Mouse (Mus musculus): ENCODE measurements around the gene Amigo3. TPM values are rescaled to one million over a fixed set of nuclear protein-coding genes. Genes with fewer than 3 reads are reported as not detected.

Gene Amigo3
- polyA plus RNA-seq, 2 experiments from 2014 or later, result 1.3 to 3.3 TPM

DNA sequence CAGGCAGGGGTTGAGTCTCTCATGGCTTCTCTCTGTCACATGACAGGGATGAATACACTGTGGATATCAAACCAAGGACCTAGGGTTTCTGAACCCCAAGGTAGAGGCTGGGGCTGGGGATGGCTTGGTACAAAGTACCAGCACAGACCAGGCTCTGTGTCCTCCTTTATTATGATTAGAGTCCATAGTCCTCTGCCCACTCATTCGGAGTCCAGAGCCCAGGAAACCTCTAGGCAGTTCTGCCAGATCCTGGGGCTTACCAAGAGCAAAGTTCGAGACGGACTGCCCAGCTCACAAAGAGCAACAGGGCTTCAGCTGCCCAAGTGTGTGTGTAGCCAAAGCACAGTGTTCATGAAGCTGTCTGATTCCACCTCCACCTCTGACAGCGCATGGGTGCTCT lies 32.3 kb downstream of the Amigo3 start:
- ATAC-seq, result no peak

DNA sequence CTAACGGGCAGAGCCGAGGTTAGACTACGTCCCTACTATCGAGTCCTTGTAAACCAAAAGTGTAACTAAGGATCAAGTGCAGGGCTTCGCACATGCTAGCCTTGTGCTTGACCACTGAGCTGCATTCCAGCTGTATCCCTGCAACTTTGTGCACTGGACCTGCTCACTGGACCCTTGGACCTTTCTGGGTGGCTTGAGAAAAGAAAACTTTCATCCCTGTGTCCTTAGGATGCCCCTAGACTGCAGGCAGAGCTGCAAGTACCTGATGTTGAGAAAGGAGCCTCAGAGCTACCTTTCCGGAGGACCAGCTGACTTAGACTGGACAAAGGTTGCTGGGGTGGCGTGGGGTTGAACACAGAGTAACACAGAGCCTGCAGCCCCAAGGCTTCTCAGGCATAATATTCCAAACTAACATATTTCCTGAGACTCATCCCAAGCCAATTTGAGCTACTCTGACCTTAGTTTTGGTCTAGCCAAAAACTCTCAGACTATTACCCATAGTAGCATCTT lies 37.7 kb downstream of the Amigo3 start:
- no peak for ATAC-seq

DNA sequence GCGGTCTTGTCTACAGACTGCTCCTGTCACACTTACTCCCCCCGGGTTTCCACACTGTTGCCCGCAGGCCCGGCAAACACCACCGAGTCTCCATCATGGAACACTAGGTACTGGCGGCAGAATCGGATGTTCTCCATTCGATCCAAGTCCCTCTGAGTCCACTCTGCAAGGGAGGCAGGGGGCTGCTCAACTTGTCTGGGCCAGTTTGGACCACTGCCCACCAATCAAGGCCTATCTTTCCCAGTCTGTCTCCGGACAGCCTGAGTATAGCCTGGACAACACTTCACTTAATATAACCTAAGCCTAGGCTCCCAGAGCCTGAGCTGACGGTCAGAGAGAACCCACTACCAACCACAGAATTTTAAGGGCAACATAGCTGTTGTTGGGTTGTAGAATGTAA lies 40.6 kb downstream of the Amigo3 start:
- no peak for ATAC-seq

DNA sequence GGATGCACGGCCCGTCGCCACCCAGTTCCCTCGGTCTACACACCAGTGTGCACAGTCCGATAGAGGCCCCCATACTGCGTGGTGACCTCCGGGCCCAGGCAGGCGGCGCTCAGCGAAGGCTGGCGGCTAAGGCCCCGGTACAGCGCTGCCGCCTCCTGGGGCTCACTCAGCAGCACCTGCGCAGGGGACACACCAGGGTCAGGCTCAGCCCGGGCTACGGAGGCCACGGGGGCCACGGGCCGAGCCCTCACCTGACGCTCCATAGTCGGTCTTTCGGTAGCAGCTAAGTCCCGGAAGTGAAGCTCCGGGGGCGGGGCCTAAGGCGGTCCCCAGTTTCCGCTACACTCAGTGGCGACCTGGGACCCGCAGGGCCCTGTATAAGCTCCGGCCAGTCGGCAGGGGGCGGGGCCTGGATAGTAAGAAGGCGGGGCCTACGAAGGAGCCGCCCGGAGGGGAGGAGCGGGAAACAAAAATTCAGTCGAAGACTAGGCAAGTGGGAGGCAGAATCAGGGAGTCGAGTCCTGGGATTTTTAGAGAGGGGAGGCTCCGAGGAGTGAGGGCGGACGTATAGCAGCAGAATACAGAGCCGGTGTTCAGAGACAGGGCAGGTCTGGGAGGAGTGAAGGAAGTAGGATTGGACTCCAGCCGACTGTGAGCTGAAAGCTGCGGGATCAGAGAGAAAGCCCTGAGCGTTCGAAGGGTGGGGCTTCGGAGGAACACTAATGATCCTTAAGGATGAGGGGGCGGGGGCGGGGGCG lies 41.4 kb downstream of the Amigo3 start, which contains the start of gene Apeh:
TSS of gene Apeh (minus strand) at position 423 of the 758 bp plus-strand sequence.
- peak; percentile 94 for ATAC-seq

DNA sequence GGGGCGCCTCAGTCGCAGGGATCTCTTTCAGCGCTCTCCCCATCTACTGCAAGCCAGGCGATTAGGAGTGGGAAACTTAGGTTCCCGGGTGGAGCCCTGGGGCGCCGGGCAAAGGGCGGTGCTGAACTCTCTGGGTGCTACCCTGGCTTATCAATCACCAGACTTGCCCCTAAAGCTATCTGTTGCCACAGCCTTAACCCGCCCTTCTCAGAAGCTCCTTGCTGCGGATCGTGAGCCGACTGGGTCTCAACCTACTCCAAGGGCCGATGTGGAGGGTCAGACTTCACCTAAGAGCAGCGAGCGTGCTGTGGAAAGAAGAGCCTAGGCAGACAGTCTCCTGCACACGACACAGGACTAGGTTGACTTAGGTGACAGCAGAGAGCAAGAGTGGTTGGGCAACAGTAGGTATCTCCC lies 42.0 kb downstream of the Amigo3 start:
- ATAC-seq, result no peak

DNA sequence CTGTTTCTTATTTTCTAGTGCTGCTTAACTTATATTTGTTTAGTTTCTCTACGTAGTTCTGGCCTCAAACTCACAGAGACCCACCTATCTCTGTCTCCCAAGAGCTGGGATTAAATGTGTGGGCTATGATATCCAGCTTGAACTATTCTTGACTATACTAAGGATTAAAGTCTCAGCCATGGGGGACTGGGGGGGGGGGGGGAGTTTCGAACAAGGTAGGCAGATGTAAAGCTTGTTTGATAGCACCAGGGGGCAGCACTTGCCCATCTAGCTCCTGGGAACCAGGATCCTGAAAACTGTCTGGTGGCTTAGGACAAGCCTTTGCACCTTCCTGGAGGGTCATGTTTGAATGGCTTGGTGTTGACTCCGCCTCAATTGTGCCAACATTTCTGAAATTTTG lies 42.6 kb downstream of the Amigo3 start:
- ATAC-seq, result no peak

DNA sequence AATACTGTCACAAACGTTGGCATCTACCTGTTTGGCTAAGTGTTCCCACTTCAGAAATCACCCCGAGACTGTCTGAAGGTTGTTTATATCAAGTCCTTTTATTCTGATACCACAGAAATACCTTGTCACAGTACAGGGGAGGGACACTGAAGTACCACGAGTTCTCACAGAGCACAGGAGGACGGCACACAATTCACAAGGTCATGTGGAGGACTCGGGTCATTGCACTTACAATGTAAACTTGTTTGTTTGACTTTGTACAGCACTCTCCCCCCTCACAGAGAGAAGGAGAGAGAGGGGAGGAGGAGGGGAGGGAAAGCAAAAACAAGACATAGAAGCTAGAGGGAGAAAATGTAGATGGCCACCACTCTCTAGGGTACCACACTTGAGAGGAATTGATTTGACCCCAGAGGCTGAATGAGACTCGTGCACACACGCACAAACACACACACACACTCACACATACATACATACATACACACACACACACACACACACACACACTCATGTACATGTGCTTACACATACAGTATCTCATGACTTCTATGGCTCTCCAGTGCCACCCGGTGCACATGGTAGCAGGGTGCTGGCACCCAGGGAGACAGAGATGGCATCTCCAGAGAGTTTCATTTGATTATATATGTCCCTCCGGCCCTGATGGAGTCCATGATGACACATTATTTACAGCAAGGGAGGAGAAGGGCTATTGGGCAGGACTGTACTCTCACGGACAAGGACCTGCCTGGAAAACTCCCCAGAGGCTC lies 43.2 kb downstream of the Amigo3 start:
- no peak for ATAC-seq

DNA sequence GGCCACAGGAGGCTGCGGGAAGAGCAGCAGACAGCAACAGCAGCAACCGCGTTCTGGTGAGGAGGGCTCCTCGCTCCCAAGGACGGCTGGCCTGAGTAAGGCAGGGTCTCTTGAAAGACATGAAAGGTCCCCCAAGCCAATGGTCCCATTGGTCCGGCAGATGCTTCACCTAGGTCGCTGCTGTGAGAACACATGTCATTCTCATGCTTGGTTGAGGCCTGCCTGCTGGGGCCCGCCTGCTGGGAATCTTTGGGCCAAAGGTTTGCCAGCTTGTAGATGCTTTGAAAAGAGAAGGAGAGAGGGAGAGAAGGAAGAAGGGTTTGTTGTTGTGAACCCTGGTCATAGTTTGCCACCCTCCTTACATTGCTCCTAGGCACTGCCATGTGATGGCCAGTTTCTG lies 46.7 kb downstream of the Amigo3 start:
- ATAC-seq, result no peak

DNA sequence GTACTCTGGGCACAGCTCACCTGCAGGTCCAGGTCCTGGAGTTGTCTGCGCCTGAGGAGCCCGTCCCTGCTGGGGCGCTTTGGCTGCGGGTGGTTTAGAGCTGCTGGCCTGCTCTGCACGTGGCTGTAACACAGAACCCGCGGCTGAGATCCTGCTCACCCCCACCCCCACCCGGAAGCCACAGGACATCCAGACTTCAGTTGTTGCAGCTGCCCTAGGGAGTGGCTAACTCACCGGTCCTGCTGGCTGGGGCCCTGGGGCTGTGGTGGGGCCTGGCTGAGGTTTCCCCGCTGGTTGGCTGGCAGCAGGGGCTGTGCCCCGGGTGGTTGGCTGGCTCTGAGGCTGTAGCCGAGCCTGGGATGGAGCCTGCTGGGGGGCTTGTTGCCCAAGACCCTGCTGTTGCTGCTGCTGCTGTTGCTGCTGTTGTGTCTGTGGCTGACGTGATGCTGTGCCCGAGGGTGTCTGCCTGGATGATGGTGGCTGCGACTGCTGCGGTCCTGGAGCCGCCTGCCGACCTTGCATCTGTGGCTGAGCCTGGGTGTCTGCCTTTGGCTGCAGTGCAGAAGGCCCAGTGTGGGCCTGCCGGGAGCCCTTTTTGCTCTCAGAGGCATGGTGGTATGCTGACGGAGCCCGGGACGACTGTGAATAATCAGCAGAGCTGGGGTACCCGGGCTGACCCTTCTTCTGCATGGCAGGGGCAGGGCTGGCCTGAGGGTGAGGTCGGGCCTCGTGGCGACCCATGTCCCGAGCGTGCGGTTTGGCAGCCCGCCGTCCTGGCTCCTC lies 52.0 kb downstream of the Amigo3 start:
- ATAC-seq, result peak; percentile 83

Other genes starting within 250 kb of the Amigo3 start
- 10 to 100 TPM; 76.4 to 81.0 TPM for gene Rbm6, start 179.9 kb upstream of the Amigo3 start, polyA plus RNA-seq (2017; shearing (Covaris generic))
- 10 to 100 TPM; 11.3 to 12.9 TPM for gene Mon1a, start 165.0 kb upstream of the Amigo3 start, polyA plus RNA-seq (2017; shearing (Covaris generic))
- not detected for gene Mst1r, start 146.3 kb upstream of the Amigo3 start, polyA plus RNA-seq (2017; shearing (Covaris generic))
- not detected for gene Actl11, start 124.7 kb upstream of the Amigo3 start, polyA plus RNA-seq (2017; shearing (Covaris generic))
- gene Camkv, start 117.5 kb upstream of the Amigo3 start, polyA plus RNA-seq (2017; shearing (Covaris generic)), result not detected
- 1 to 10 TPM; 5.0 to 8.2 TPM for gene Traip, start 103.0 kb upstream of the Amigo3 start, polyA plus RNA-seq (2017; shearing (Covaris generic))
- gene Uba7, start 77.7 kb upstream of the Amigo3 start, polyA plus RNA-seq (2017; shearing (Covaris generic)), result 100 to 1,000 TPM; 132 to 138 TPM
- gene Gm20661, start 70.1 kb upstream of the Amigo3 start, polyA plus RNA-seq (2017; shearing (Covaris generic)), result not detected
- under 1 TPM; 0.33 to 0.51 TPM for gene Inka1, start 67.3 kb upstream of the Amigo3 start, polyA plus RNA-seq (2017; shearing (Covaris generic))
- gene Cdhr4, start 60.7 kb upstream of the Amigo3 start, polyA plus RNA-seq (2017; shearing (Covaris generic)), result 1 to 10 TPM in 1 of 2 experiments, under 1 TPM in 1; 0.93 to 2.5 TPM
- not detected for gene Gm20662, start 56.8 kb upstream of the Amigo3 start, polyA plus RNA-seq (2017; shearing (Covaris generic))
- 10 to 100 TPM; 36.7 to 47.6 TPM for gene Ip6k1, start 50.7 kb upstream of the Amigo3 start, polyA plus RNA-seq (2017; shearing (Covaris generic))
- 10 to 100 TPM; 12.9 to 22.2 TPM for gene Gmppb, start 3.9 kb upstream of the Amigo3 start, polyA plus RNA-seq (2017; shearing (Covaris generic))
- gene Mst1, start 27.3 kb downstream of the Amigo3 start, polyA plus RNA-seq (2017; shearing (Covaris generic)), result under 1 TPM; 0.40 to 0.48 TPM
- 10 to 100 TPM; 49.9 to 75.8 TPM for gene Rnf123, start 30.2 kb downstream of the Amigo3 start, polyA plus RNA-seq (2017; shearing (Covaris generic))
- 10 to 100 TPM; 39.4 to 45.0 TPM for gene Apeh, start 41.4 kb downstream of the Amigo3 start, polyA plus RNA-seq (2017; shearing (Covaris generic))
- under 1 TPM; 0.33 to 0.73 TPM for gene Bsn, start 137.2 kb downstream of the Amigo3 start, polyA plus RNA-seq (2017; shearing (Covaris generic))
- 1 to 10 TPM; 2.1 to 3.3 TPM for gene Dag1, start 210.8 kb downstream of the Amigo3 start, polyA plus RNA-seq (2017; shearing (Covaris generic))
- 1 to 10 TPM; 2.8 to 3.0 TPM for gene Nicn1, start 237.3 kb downstream of the Amigo3 start, polyA plus RNA-seq (2017; shearing (Covaris generic))
- gene Amt, start 243.7 kb downstream of the Amigo3 start, polyA plus RNA-seq (2017; shearing (Covaris generic)), result under 1 TPM; 0.29 to 0.58 TPM